Mouse (Mus musculus): ENCODE measurements at regions not wholly inside any gene's neighbourhood (a gene's known extent, or its start where the extent isn't known, plus 50 kb on each side); places are given as distances from the start of the nearest gene placed in this dataset.

DNA sequence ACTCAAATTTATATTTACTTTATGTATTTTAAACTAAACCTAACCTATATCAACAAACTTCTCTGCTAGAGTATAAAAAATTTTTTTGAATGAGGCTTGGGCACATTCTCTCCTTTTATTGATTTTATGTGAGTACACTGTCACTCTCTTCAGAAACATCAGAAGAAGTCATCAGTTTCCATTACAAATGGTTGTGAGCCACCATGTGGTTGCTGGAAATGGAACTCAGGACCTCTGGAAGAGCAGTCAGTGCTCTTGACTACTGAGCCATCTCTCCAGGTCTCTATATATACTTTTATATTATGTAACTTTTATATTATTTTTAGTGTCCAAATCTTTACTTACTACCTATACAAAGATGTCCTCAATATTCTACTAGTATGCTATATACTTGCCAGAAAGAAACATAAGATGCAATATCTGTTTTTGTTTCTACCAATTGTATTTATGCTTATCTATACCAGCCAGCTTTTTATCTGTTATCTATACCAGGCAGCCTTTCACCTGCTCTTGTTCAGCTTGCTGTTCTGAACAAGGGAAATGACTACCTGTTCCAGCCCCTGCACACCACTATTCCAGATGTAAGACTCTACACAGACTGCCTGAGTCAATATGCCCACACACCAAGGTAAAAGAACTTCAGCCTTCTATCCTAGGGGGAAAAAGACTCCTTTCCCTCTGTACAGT is 891.5 kb downstream of the Stpg2 start:
- Histone ChIP-seq H3K36me3 (ENCODE audit: control insufficient read depth, insufficient read depth) (no peaks in the 10 kb centered on the region), H3ac (ENCODE audit: control insufficient read depth, insufficient read length) (no peak overlapping the region), H3K4me2 (ENCODE audit: low read depth) (no peak overlapping the region), H3K4me3 (no peak overlapping the region), H3K27me3 (ENCODE audit: control insufficient read depth, insufficient read depth, insufficient read length) (no peaks in the 10 kb centered on the region), H3K79me2 (ENCODE audit: control insufficient read depth, insufficient read depth) (no peaks in the 10 kb centered on the region)
- TF ChIP-seq SRF (IDR thresholded peaks at IDR 0.05; ENCODE audit: control insufficient read depth, insufficient read length, low read depth) = no peak

DNA sequence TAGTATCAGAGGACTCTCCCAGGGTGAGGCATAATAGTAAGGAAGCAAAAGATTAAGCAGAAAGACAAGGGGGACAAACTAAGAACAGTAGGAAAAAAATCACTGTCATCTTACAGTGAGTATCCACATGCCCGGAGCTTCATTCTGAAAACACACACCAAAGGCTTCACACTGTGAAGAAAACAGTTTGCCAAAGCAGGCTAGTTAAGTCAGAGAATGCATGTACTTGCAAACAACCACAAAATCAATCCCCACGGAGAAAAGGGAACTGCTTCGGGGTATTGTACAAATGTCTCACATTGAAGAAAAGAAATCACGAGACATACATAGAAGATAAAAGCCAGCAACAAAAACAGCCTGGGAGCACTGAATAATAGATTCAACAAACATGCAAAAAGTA is 903.9 kb downstream of the Stpg2 start:
- no peak for TF ChIP-seq REST (IDR thresholded peaks at IDR 0.05; ENCODE audit: insufficient read depth, insufficient read length)
- no peak for TF ChIP-seq CEBPB (IDR thresholded peaks at IDR 0.05; ENCODE audit: insufficient read depth, poor library complexity, severe bottlenecking)
- TF ChIP-seq MYOD1 (IDR thresholded peaks at IDR 0.05; ENCODE audit: control insufficient read depth in 1 of 3, insufficient read length in 2 of 3, low read depth in 2 of 3) = no peak
- no peak for TF ChIP-seq SRF (IDR thresholded peaks at IDR 0.05; ENCODE audit: control insufficient read depth, insufficient read length, low read depth)
- TF ChIP-seq TCF3 (IDR thresholded peaks at IDR 0.05; ENCODE audit: insufficient read length, low read depth) = no peak
- TF ChIP-seq POLR2AphosphoS2 (IDR thresholded peaks at IDR 0.05; ENCODE audit: insufficient read length, low read depth) = no peak
- TF ChIP-seq MYOG (IDR thresholded peaks at IDR 0.05; ENCODE audit: control insufficient read depth in 1 of 3, insufficient read depth in 1 of 3, insufficient read length in 2 of 3, low read depth in 2 of 3) = no peak
- TF ChIP-seq MAX (IDR thresholded peaks at IDR 0.05; ENCODE audit: low read depth) = no peak
- TF ChIP-seq POLR2A (IDR thresholded peaks at IDR 0.05; ENCODE audit: insufficient read length, low read depth) = no peak
- no peak for TF ChIP-seq USF1 (IDR thresholded peaks at IDR 0.05; ENCODE audit: low read depth)
- no peak for TF ChIP-seq TCF12 (IDR thresholded peaks at IDR 0.05; ENCODE audit: insufficient read depth, poor library complexity, severe bottlenecking)
- no peak for TF ChIP-seq E2F4 (IDR thresholded peaks at IDR 0.05; ENCODE audit: insufficient read depth)
- Histone ChIP-seq H3K4me2 (ENCODE audit: low read depth) (no peak overlapping the region), H3K27me3 (ENCODE audit: control insufficient read depth, insufficient read depth, insufficient read length) (no peaks in the 10 kb centered on the region), H3K4me3 (no peak overlapping the region), H3K36me3 (ENCODE audit: control insufficient read depth, insufficient read depth) (no peaks in the 10 kb centered on the region), H3K79me2 (ENCODE audit: control insufficient read depth, insufficient read depth) (no peaks in the 10 kb centered on the region), H3ac (ENCODE audit: control insufficient read depth, insufficient read length) (no peak overlapping the region)

DNA sequence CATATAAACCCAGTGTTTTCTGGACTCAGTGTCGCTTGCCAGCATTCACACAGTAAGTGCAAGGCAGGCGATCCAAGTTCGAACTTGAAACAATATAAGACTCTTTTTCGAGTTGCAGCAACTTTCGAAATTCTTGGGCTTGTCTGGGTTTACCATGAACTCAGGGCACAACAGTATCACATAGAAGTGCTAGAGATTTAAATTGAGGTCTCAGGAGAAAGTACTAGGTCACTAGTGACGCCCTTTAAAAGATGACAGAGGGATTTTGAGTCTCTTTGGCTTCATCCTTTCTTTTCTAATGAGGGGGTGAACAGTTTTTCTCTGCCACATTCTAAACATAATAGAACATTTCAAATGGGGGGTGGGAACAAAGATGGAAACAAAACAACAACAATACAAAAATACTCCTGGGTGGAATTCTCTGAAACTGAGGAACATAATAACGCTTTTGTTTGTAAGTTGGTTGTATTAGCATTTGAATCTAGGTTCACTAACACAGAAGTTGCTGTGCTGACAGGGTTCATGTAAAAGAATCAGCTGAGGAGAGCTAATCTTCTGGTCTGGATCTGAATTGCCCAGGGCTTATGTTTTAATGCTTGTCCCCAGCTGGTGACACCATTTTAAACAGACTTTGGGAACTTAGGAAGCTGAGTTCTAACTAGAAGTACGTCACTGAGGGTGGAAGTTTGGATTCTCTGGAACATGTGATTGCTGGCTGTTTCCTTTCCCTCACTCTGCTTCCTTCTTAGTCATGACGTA is 906.1 kb downstream of the Stpg2 start:
- Histone ChIP-seq H3K4me2 (ENCODE audit: low read depth) (no peak overlapping the region), H3K4me3 (no peak overlapping the region), H3K36me3 (ENCODE audit: control insufficient read depth, insufficient read depth) (no peaks in the 10 kb centered on the region), H3ac (ENCODE audit: control insufficient read depth, insufficient read length) (no peak overlapping the region), H3K79me2 (ENCODE audit: control insufficient read depth, insufficient read depth) (no peaks in the 10 kb centered on the region), H3K27me3 (ENCODE audit: control insufficient read depth, insufficient read depth, insufficient read length) (no peaks in the 10 kb centered on the region)
- TF ChIP-seq MAX (IDR thresholded peaks at IDR 0.05; ENCODE audit: low read depth) (no peak), TCF3 (IDR thresholded peaks at IDR 0.05; ENCODE audit: insufficient read length, low read depth) (no peak), SRF (IDR thresholded peaks at IDR 0.05; ENCODE audit: control insufficient read depth, insufficient read length, low read depth) (no peak), CEBPB (IDR thresholded peaks at IDR 0.05; ENCODE audit: insufficient read depth, poor library complexity, severe bottlenecking) (no peak)

DNA sequence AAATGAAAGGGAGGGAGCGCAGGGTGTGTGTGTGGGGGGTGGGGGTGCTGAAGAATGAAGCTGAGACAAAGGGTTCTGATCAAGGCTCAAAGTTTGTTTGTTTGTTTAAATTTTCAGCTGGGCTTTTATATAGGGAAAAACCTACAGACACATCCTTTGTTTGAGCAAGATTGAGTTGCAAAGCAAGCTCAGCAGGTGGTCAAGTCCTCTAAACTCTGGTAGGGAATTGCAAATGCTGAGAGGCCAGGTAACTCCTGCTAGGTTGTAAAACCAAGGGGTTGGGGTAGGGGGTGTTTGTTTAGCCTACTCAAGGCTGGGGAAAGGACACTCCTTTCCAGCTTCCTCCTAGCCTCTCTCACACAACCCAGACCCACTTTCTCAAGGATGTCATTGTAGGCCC is 909.6 kb downstream of the Stpg2 start:
- Histone ChIP-seq H3K4me2 (ENCODE audit: low read depth) (no peak overlapping the region), H3K36me3 (ENCODE audit: control insufficient read depth, insufficient read depth) (no peaks in the 10 kb centered on the region), H3K79me2 (ENCODE audit: control insufficient read depth, insufficient read depth) (no peaks in the 10 kb centered on the region), H3K27me3 (ENCODE audit: control insufficient read depth, insufficient read depth, insufficient read length) (no peaks in the 10 kb centered on the region), H3K4me3 (no peak overlapping the region), H3ac (ENCODE audit: control insufficient read depth, insufficient read length) (no peak overlapping the region)
- TF ChIP-seq E2F4 (IDR thresholded peaks at IDR 0.05; ENCODE audit: insufficient read depth) = no peak
- no peak for TF ChIP-seq TCF3 (IDR thresholded peaks at IDR 0.05; ENCODE audit: insufficient read length, low read depth)
- no peak for TF ChIP-seq SRF (IDR thresholded peaks at IDR 0.05; ENCODE audit: control insufficient read depth, insufficient read length, low read depth)
- no peak for TF ChIP-seq TCF12 (IDR thresholded peaks at IDR 0.05; ENCODE audit: insufficient read depth, poor library complexity, severe bottlenecking)
- no peak for TF ChIP-seq MYOD1 (IDR thresholded peaks at IDR 0.05; ENCODE audit: control insufficient read depth in 1 of 3, insufficient read length in 2 of 3, low read depth in 2 of 3)
- no peak for TF ChIP-seq POLR2AphosphoS2 (IDR thresholded peaks at IDR 0.05; ENCODE audit: insufficient read length, low read depth)
- TF ChIP-seq CEBPB (IDR thresholded peaks at IDR 0.05; ENCODE audit: insufficient read depth, poor library complexity, severe bottlenecking) = no peak
- TF ChIP-seq MYOG (IDR thresholded peaks at IDR 0.05; ENCODE audit: control insufficient read depth in 1 of 3, insufficient read depth in 1 of 3, insufficient read length in 2 of 3, low read depth in 2 of 3) = no peak
- no peak for TF ChIP-seq REST (IDR thresholded peaks at IDR 0.05; ENCODE audit: insufficient read depth, insufficient read length)
- no peak for TF ChIP-seq MAX (IDR thresholded peaks at IDR 0.05; ENCODE audit: low read depth)
- TF ChIP-seq USF1 (IDR thresholded peaks at IDR 0.05; ENCODE audit: low read depth) = no peak
- TF ChIP-seq POLR2A (IDR thresholded peaks at IDR 0.05; ENCODE audit: insufficient read length, low read depth) = no peak

DNA sequence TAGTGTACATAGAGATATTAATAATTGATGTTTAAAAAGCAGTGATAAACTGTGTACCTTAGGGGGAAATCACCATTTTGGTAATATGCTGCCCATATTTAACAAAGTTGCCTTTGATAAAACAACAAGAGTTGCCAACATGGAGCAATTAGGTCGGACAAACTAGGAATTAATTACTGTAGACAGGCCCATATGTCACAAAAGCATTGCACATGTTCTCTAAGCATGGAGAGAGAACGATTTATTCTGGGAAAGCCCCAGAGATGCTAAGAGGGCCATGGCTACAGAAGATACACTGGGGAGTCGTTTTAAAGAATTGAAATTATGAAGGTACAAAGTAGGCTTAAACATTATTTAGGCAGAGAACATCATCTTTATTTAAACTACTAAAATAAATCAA is 921.8 kb downstream of the Stpg2 start:
- Histone ChIP-seq H3K27me3 (ENCODE audit: control insufficient read depth, insufficient read depth, insufficient read length) (no peaks in the 10 kb centered on the region), H3K4me2 (ENCODE audit: low read depth) (no peak overlapping the region), H3K79me2 (ENCODE audit: control insufficient read depth, insufficient read depth) (no peaks in the 10 kb centered on the region), H3K4me3 (no peak overlapping the region), H3ac (ENCODE audit: control insufficient read depth, insufficient read length) (no peak overlapping the region), H3K36me3 (ENCODE audit: control insufficient read depth, insufficient read depth) (no peaks in the 10 kb centered on the region)
- TF ChIP-seq SRF (IDR thresholded peaks at IDR 0.05; ENCODE audit: control insufficient read depth, insufficient read length, low read depth) (no peak), MYOG (IDR thresholded peaks at IDR 0.05; ENCODE audit: control insufficient read depth in 1 of 3, insufficient read depth in 1 of 3, insufficient read length in 2 of 3, low read depth in 2 of 3) (no peak), USF1 (IDR thresholded peaks at IDR 0.05; ENCODE audit: low read depth) (no peak), REST (IDR thresholded peaks at IDR 0.05; ENCODE audit: insufficient read depth, insufficient read length) (no peak)
